In genomic region chr7:110221051-110221585, GRCm38 (mm10) we compare ENCODE assay signal across 7 mouse cellular contexts. TPM values are rescaled to one million over a fixed set of nuclear protein-coding genes. Genes with fewer than 3 reads are reported as not detected.
A peak's percentile ranks its signal among the peaks of the same experiment; 100 is the strongest.
DNase-seq lines count a peak whose midpoint lies in the region; ATAC-seq lines count a peak whose summit lies in the region.

No protein-coding gene starts in this region.

- H3K4me2 ChIP-seq in embryonic facial prominence, embryonic 11.5 days (ENCODE audit: low read depth, low read length): peak overlapping the region; percentile 73
- H3K4me2 ChIP-seq in intestine, embryonic 15.5 days (replicated peaks): peak overlapping the region; percentile 87

- no peak; the same call in 1 of the 2 replicates for ATAC-seq in embryonic facial prominence, embryonic 11.5 days (replicated peaks; ENCODE audit: insufficient number of reproducible peaks, low FRiP score, low TSS enrichment, low read depth)
- peak; percentile 64 for ATAC-seq in intestine, embryonic 15.5 days

- peak overlapping the region; percentile 84 for H3K4me3 ChIP-seq in embryonic facial prominence, embryonic 11.5 days (ENCODE audit: low read depth, low read length)
- H3K4me3 ChIP-seq in intestine, embryonic 15.5 days (replicated peaks): peak overlapping the region; percentile 96
- peak overlapping the region; percentile 90 for H3K4me3 ChIP-seq in midbrain, embryonic 10.5 days

- peak overlapping the region; percentile 91 for H3K9ac ChIP-seq in embryonic facial prominence, embryonic 11.5 days (replicated peaks; ENCODE audit: low read length)
- peak overlapping the region; percentile 98 for H3K9ac ChIP-seq in intestine, embryonic 15.5 days

- WGBS in embryonic facial prominence, embryonic 11.5 days: 14% methylated on average over 8 of the region's 8 CpGs
- WGBS in intestine, embryonic 15.5 days: 23% methylated on average over 8 of the region's 8 CpGs
- 23% methylated on average over 8 of the region's 8 CpGs for WGBS in midbrain, embryonic 10.5 days

- intact Hi-C loops in left cerebral cortex, postnatal 14 days (cut with DNase I): loop anchor here (5.0 kb wide), 1 partner anchor 41 kb away; no protein-coding TSS in a partner anchor

- H3K27ac ChIP-seq in embryonic facial prominence, embryonic 11.5 days (replicated peaks; ENCODE audit: low read depth, low read length): 0 out of 2 replicates have a peak overlapping the region, but pooled peaks have one; percentile 80
- H3K27ac ChIP-seq in intestine, embryonic 15.5 days: peak overlapping the region; percentile 95
- H3K27ac ChIP-seq in midbrain, embryonic 10.5 days (replicated peaks): peak overlapping the region; percentile 95

- H3K9me3 ChIP-seq in embryonic facial prominence, embryonic 11.5 days (replicated peaks; ENCODE audit: control insufficient read depth, low read length): no peaks in the 10 kb centered on the region
- H3K9me3 ChIP-seq in intestine, embryonic 15.5 days: no peaks in the 10 kb centered on the region
- H3K9me3 ChIP-seq in midbrain, embryonic 10.5 days (replicated peaks): no peaks in the 10 kb centered on the region

- no peaks in the 10 kb centered on the region for H3K36me3 ChIP-seq in embryonic facial prominence, embryonic 11.5 days (replicated peaks; ENCODE audit: control insufficient read depth, insufficient read depth, low read depth, low read length)
- peaks cover 4% of the 10 kb centered on the region; the same call in 1 of the 2 replicates for H3K36me3 ChIP-seq in intestine, embryonic 15.5 days
- H3K36me3 ChIP-seq in midbrain, embryonic 10.5 days: peaks cover 10% of the 10 kb centered on the region

- H3K4me1 ChIP-seq in embryonic facial prominence, embryonic 11.5 days (ENCODE audit: control insufficient read depth, insufficient read depth, low read length): no peaks in the 10 kb centered on the region
- 0 out of 2 replicates have a peak, but pooled peaks cover 4% of the 10 kb centered on the region for H3K4me1 ChIP-seq in intestine, embryonic 15.5 days (replicated peaks)
- peaks cover 27% of the 10 kb centered on the region for H3K4me1 ChIP-seq in midbrain, embryonic 10.5 days

- DNase-seq in spleen, postnatal 36 days (ENCODE audit: low spot score in 2 of 2): peak; percentile 47 to 64
- DNase-seq in spleen, postnatal 14 days (ENCODE audit: low spot score in 2 of 2): no peak
- peak; percentile 39 for DNase-seq in embryonic facial prominence, embryonic 11.5 days (ENCODE audit: low spot score)
- no peak for DNase-seq in midbrain, embryonic 10.5 days (ENCODE audit: low spot score)
- DNase-seq in cerebellum, adult 8-10 months: no peak
- DNase-seq in left cerebral cortex, postnatal 14 days (ENCODE audit: low spot score in 2 of 2): no peak

- no peaks in the 10 kb centered on the region for H3K27me3 ChIP-seq in embryonic facial prominence, embryonic 11.5 days (ENCODE audit: control insufficient read depth, insufficient read depth, low read length)
- no peaks in the 10 kb centered on the region for H3K27me3 ChIP-seq in intestine, embryonic 15.5 days (replicated peaks)
- no peaks in the 10 kb centered on the region for H3K27me3 ChIP-seq in midbrain, embryonic 10.5 days (ENCODE audit: low read depth, poor library complexity, severe bottlenecking)

RNA-seq across cellular contexts. Expression of gene Swap70, which starts 0.4 kb away (rescaled TPM):
- polyA plus RNA-seq in embryonic facial prominence, embryonic 11.5 days (2014; fragmentation: Nextera tagmentation; extraction: Ambion mirVana): 21.2 and 22.7 TPM in 2 replicates
- 29.9 and 30.7 TPM in 2 replicates for polyA plus RNA-seq in intestine, embryonic 15.5 days (2015; fragmentation: Nextera tagmentation; extraction: Ambion mirVana)
- 25.3 and 26.0 TPM in 2 replicates for polyA plus RNA-seq in midbrain, embryonic 10.5 days (2016; fragmentation: Nextera tagmentation; extraction: Ambion mirVana)
- total RNA-seq in left cerebral cortex, postnatal 14 days (2021): 10 to 100 TPM; 12.5 to 14.3 TPM

Comparison
In these comparisons a context has a peak if more than half of its experiments do, and no peak if none do; other contexts are left out.
1. DNase-seq: peak in spleen, postnatal 36 days (2 of 2) and embryonic facial prominence, embryonic 11.5 days (single experiment); none in spleen, postnatal 14 days (0 of 2), midbrain, embryonic 10.5 days (single experiment), cerebellum, adult 8-10 months (single experiment) and left cerebral cortex, postnatal 14 days (0 of 2).
2. Peak in every context shown above with its lines, with median percentiles within 50 percentile points of each other: H3K27ac ChIP-seq and H3K4me3 ChIP-seq.